Mouse (Mus musculus) ES-E14 (cell line): Measurements from ENCODE around the gene Atp6v0e. TPM values are rescaled to one million over a fixed set of nuclear protein-coding genes. Genes with fewer than 3 reads are reported as not detected.

Source experiments
- DNase-seq: peaks from one replicate; pipeline ENCODE4 v3.0.0-alpha.2; 2013; ENCODE audit warnings: low read depth, low spot score
- H3K27ac ChIP-seq: 2 replicates; pipeline ENCODE4 v1.5.1; 2012; ENCODE audit warnings: low read depth, mild to moderate bottlenecking, low read length, moderate library complexity, mixed read lengths; ENCODE audit not compliant: poor library complexity, insufficient read depth, severe bottlenecking
- H3K36me3 ChIP-seq: 2 replicates; pipeline ENCODE4 v1.6.1; 2012; ENCODE audit warnings: mild to moderate bottlenecking, low read length, moderate library complexity, mixed read lengths; ENCODE audit not compliant: control insufficient read depth, poor library complexity, insufficient read depth, severe bottlenecking
- H3K4me1 ChIP-seq, 2 experiments: fragments of 150-350 bp in 1 of 2; sonication (generic) in 1 of 2; 2 replicates each; pipeline ENCODE4 v1.6.1; 2012; ENCODE audit warnings: low read length in 2 of 2, mild to moderate bottlenecking in 1 of 2, mixed read lengths in 1 of 2; ENCODE audit not compliant: control insufficient read depth in 2 of 2, insufficient read depth in 2 of 2, poor library complexity in 1 of 2
- H3K4me3 ChIP-seq, 2 experiments: fragments of 150-350 bp in 1 of 2; sonication (generic) in 1 of 2; 2 replicates each; pipeline ENCODE4 v1.5.1; 2012; ENCODE audit warnings: low read length in 2 of 2, low read depth in 1 of 2, mild to moderate bottlenecking in 1 of 2, mixed read lengths in 1 of 2; ENCODE audit not compliant: insufficient read depth in 1 of 2, poor library complexity in 1 of 2, severe bottlenecking in 1 of 2
- H3K9ac ChIP-seq: 2 replicates; pipeline ENCODE4 v1.6.1; 2012; ENCODE audit warnings: low read depth, mild to moderate bottlenecking, low read length, mixed read lengths; ENCODE audit not compliant: poor library complexity, insufficient read depth, severe bottlenecking
- H3K9me3 ChIP-seq: fragments of 150-350 bp; sonication (generic); 2 replicates; pipeline ENCODE4 v1.6.1; 2012; ENCODE audit warnings: low read depth, mild to moderate bottlenecking, low read length; ENCODE audit not compliant: control insufficient read depth, insufficient read depth
- CHD2 ChIP-seq: IDR thresholded peaks from 2 replicates; pipeline ENCODE4 v1.6.1; 2014; ENCODE audit warnings: mild to moderate bottlenecking, low read depth, low read length, inconsistent platforms
- HCFC1 ChIP-seq: IDR thresholded peaks from 2 replicates; pipeline ENCODE4 v1.6.1; 2012; ENCODE audit warnings: low read length, inconsistent platforms, borderline replicate concordance; ENCODE audit not compliant: insufficient read depth
- MAFK ChIP-seq: IDR thresholded peaks from 2 replicates; pipeline ENCODE4 v1.6.1; 2014; ENCODE audit warnings: mild to moderate bottlenecking, low read depth, low read length, inconsistent platforms; ENCODE audit not compliant: insufficient read depth
- ZC3H11A ChIP-seq: IDR thresholded peaks from 2 replicates; pipeline ENCODE4 v1.6.1; 2012; ENCODE audit warnings: low read depth, mild to moderate bottlenecking, inconsistent platforms, low read length, borderline replicate concordance
- ZNF384 ChIP-seq: IDR thresholded peaks from 2 replicates; pipeline ENCODE4 v1.6.1; 2012; ENCODE audit warnings: low read depth, low read length, inconsistent platforms
- in situ Hi-C, 2 experiments: fragments of 600-800 bp; cut with MboI; formaldehyde crosslinking; loops; one replicate each; pipeline ENCODE4 v1.15.1; 2025; ENCODE audit warnings: low sequenced_read_pairs in 2 of 2, inconsistent platforms in 1 of 2; ENCODE audit not compliant: unreplicated experiment in 2 of 2
- total RNA-seq: library from RNA; depleted of rRNA; stranded (reverse); fragments of 300-350 nt; gene quantifications from 2 replicates; pipeline ENCODE4 v1.2.3, GENCODE M21; 2012

The Atp6v0e gene
- total RNA-seq, 1 experiment, result 252 TPM

- Histone ChIP-seq H3K36me3 (peaks cover 11% of the 10 kb centered on the region; the same call in 1 of the 2 replicates), H3K4me1 (peaks cover 0 to 2% of the 10 kb centered on the region in 2 experiments; a peak in 1 of 4 replicates), H3K9ac (no peak overlapping the region), H3K27ac (no peak overlapping the region), H3K9me3 (no peaks in the 10 kb centered on the region), H3K4me3 (no peak overlapping the region)
- TF ChIP-seq ZNF384 (no peak), HCFC1 (no peak), ZC3H11A (no peak), CHD2 (no peak), MAFK (no peak)
- in situ Hi-C loops, result loop anchor here in 1 of 2 experiments (25.0 kb wide), 1 partner anchor 192 kb away; no protein-coding TSS in a partner anchor
- DNase-seq, result no peak
These were observed 32.2 kb downstream of the Atp6v0e start for GRCm38 (mm10) chr17:26695193-26695592.

- no peak overlapping the region for H3K9ac ChIP-seq
- DNase-seq, result no peak
- H3K9me3 ChIP-seq, result no peaks in the 10 kb centered on the region
- H3K27ac ChIP-seq, result no peak overlapping the region
- H3K4me1 ChIP-seq, result peaks cover 3 to 9% of the 10 kb centered on the region in 2 experiments; a peak in 3 of 4 replicates
- TF ChIP-seq ZC3H11A (0 out of 2 replicates have a peak, but pooled peaks have one; percentile 4), MAFK (no peak)
- H3K36me3 ChIP-seq, result peaks cover 11% of the 10 kb centered on the region; the same call in 1 of the 2 replicates
- H3K4me3 ChIP-seq, result no peak overlapping the region
- in situ Hi-C loops, result loop anchor here in 1 of 2 experiments (25.0 kb wide), 1 partner anchor 188 kb away; no protein-coding TSS in a partner anchor
These were observed 35.8 kb downstream of the Atp6v0e start for GRCm38 (mm10) chr17:26698846-26699245.

GRCm38 (mm10) chr17:26699819-26700616 lies 37.0 kb downstream of the Atp6v0e start:
- Histone ChIP-seq H3K4me1 (peaks cover 3 to 9% of the 10 kb centered on the region in 2 experiments; a peak in 3 of 4 replicates), H3K27ac (no peak overlapping the region), H3K4me3 (no peak overlapping the region), H3K9me3 (no peaks in the 10 kb centered on the region), H3K36me3 (peaks cover 11% of the 10 kb centered on the region; the same call in 1 of the 2 replicates), H3K9ac (no peak overlapping the region)
- in situ Hi-C loops, result loop anchor here in 1 of 2 experiments (25.0 kb wide), 1 partner anchor 187 kb away; no protein-coding TSS in a partner anchor
- TF ChIP-seq HCFC1 (no peak), MAFK (no peak), CHD2 (no peak), ZNF384 (no peak), ZC3H11A (no peak)
- DNase-seq, result no peak

GRCm38 (mm10) chr17:26701565-26701964 lies 38.5 kb downstream of the Atp6v0e start:
- Histone ChIP-seq H3K9me3 (no peaks in the 10 kb centered on the region), H3K9ac (no peak overlapping the region), H3K27ac (no peak overlapping the region), H3K4me3 (no peak overlapping the region), H3K4me1 (peaks cover 6 to 9% of the 10 kb centered on the region in 2 experiments; a peak in 3 of 4 replicates), H3K36me3 (peaks cover 11% of the 10 kb centered on the region; the same call in 1 of the 2 replicates)
- in situ Hi-C loops, result no loop called here
- no peak for TF ChIP-seq HCFC1
- TF ChIP-seq ZC3H11A, result no peak
- no peak for DNase-seq
